Mouse (Mus musculus) G1E (cell line): ENCODE measurements around the gene Ssbp1.

ENCODE experiments used
- CTCF ChIP-seq: IDR thresholded peaks from 2 replicates; pipeline ENCODE4 v1.5.1; 2012; ENCODE audit warnings: low read depth, low read length, inconsistent platforms, mixed read lengths
- GATA1 ChIP-seq: IDR thresholded peaks from 2 replicates; pipeline ENCODE4 v1.6.1; 2012; ENCODE audit warnings: borderline replicate concordance, low read length, inconsistent platforms, mixed read lengths
- GATA2 ChIP-seq: IDR thresholded peaks from 2 replicates; pipeline ENCODE4 v1.6.1; 2012; ENCODE audit warnings: low read depth, low read length, inconsistent platforms, borderline replicate concordance
- TAL1 ChIP-seq: conservative IDR thresholded peaks from 2 replicates; pipeline ENCODE4 v1.6.1; 2012; ENCODE audit warnings: low read depth, low read length, inconsistent platforms, mixed read lengths

- TF ChIP-seq GATA1 = no peak
- no peak for TF ChIP-seq CTCF
- TF ChIP-seq TAL1 = no peak
- TF ChIP-seq GATA2 = no peak
These were observed 5.0 kb downstream of the Ssbp1 start for GRCm38 (mm10) chr6:40476132-40476531.
